Mouse (Mus musculus) heart, adult 2 months (tissue): ENCODE measurements at regions not wholly inside any gene's neighbourhood (a gene's known extent, or its start where the extent isn't known, plus 50 kb on each side); places are given as distances from the start of the nearest gene placed in this dataset.

ENCODE experiments used
- DNase-seq, 2 experiments: peaks; one replicate each; pipeline ENCODE4 v3.0.0; 2021
- H3K27ac ChIP-seq: fragments of 200-600 bp; 2 replicates; pipeline ENCODE4 v1.8.1; 2022
- H3K27me3 ChIP-seq: fragments of 200-500 bp; 2 replicates; pipeline ENCODE4 v1.6.1; 2012; ENCODE audit warnings: mild to moderate bottlenecking, low read length, inconsistent platforms, mixed read lengths; ENCODE audit not compliant: control insufficient read depth, insufficient read depth
- H3K36me3 ChIP-seq: fragments of 200-500 bp; 2 replicates; pipeline ENCODE4 v1.6.1; 2012; ENCODE audit warnings: low read length, inconsistent platforms; ENCODE audit not compliant: control insufficient read depth, insufficient read depth
- H3K4me1 ChIP-seq: fragments of 200-500 bp; 2 replicates; pipeline ENCODE4 v1.6.1; 2011; ENCODE audit warnings: low read length; ENCODE audit not compliant: control insufficient read depth, insufficient read depth
- H3K4me3 ChIP-seq: fragments of 200-600 bp; 2 replicates; pipeline ENCODE4 v1.8.1; 2022
- H3K79me2 ChIP-seq: fragments of 200-500 bp; replicated peaks from 2 replicates; pipeline ENCODE4 v1.6.1; 2012; ENCODE audit warnings: mild to moderate bottlenecking, inconsistent platforms, low read length, moderate library complexity, mixed read lengths; ENCODE audit not compliant: control insufficient read depth, insufficient read depth
- H3K9ac ChIP-seq: fragments of 200-500 bp; 2 replicates; pipeline ENCODE4 v1.6.1; 2012; ENCODE audit warnings: low read depth, mild to moderate bottlenecking, control low read depth, inconsistent platforms, low read length, mixed read lengths
- CTCF ChIP-seq: fragments of 200-600 bp; IDR thresholded peaks from 2 replicates; pipeline ENCODE4 v1.8.1; 2022; ENCODE audit warnings: antibody characterized with exemption, mild to moderate bottlenecking, moderate library complexity
- EP300 ChIP-seq: fragments of 200-500 bp; IDR thresholded peaks from 2 replicates; pipeline ENCODE4 v1.6.1; 2011; ENCODE audit warnings: low read depth, low read length, control low read depth; ENCODE audit not compliant: insufficient read depth
- POLR2A ChIP-seq: fragments of 200-500 bp; IDR thresholded peaks from 2 replicates; pipeline ENCODE4 v1.6.1; 2011; ENCODE audit warnings: mild to moderate bottlenecking, low read depth, low read length, control low read depth; ENCODE audit not compliant: insufficient read depth
- WGBS: fragments of 180-500 bp; shearing (Covaris S2); methylation state at CpG from one replicate; pipeline ENCODE4 v1.1.7; 2018; 5-methylcytosine and 5-hydroxymethylcytosine counted together
- intact Hi-C: fragments of 180-260 bp; cut with DNase I; formaldehyde crosslinking; loops from one replicate; pipeline ENCODE4 v1.15.1; 2025

- no peaks in the 10 kb centered on the region for H3K4me1 ChIP-seq
- intact Hi-C loops = no loop called here
- no peak overlapping the region for H3K9ac ChIP-seq
- 85% methylated on average over 4 of the region's 4 CpGs for WGBS
- TF ChIP-seq POLR2A (no peak), EP300 (no peak), CTCF (no peak)
- no peaks in the 10 kb centered on the region for H3K36me3 ChIP-seq
- no peaks in the 10 kb centered on the region for H3K27me3 ChIP-seq
- DNase-seq = no peak
- H3K4me3 ChIP-seq = no peak overlapping the region
- no peak overlapping the region for H3K27ac ChIP-seq
- no peaks in the 10 kb centered on the region for H3K79me2 ChIP-seq
These were observed 195.4 kb upstream of the Paip1 start for GRCm38 (mm10) chr13:119233030-119233385.

DNA sequence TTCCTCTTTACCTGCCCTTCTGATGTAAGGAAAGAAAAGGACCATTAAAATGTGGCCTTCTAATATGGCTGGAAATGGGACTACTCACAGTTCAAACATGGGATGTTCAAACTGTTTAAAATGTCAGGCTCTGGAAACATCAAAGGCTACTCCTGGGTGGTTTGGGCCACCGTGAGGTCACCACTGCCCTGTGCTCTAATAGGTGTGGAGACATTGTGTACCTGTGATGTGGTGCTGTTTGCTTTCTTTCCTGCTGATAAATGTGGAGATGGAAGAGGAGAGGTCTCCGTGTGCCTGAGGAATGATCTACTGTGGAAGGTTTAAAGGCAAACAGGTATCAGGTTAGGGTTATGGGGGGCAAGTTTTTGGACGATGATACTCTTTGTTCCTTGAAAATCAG, 194.5 kb upstream of the Paip1 start:
- Histone ChIP-seq H3K9ac (no peak overlapping the region), H3K27ac (no peak overlapping the region), H3K4me1 (no peaks in the 10 kb centered on the region), H3K36me3 (no peaks in the 10 kb centered on the region), H3K79me2 (no peaks in the 10 kb centered on the region), H3K27me3 (no peaks in the 10 kb centered on the region), H3K4me3 (no peak overlapping the region)
- no peak for TF ChIP-seq CTCF
- no peak for TF ChIP-seq EP300
- no peak for TF ChIP-seq POLR2A
- 71% methylated on average over 3 of the region's 3 CpGs for WGBS
- intact Hi-C loops = no loop called here
- no peak for DNase-seq

GRCm38 (mm10) chr13:119242358-119242757, 186.0 kb upstream of the Paip1 start:
- no peak for DNase-seq
- Histone ChIP-seq H3K27ac (no peak overlapping the region), H3K4me1 (no peaks in the 10 kb centered on the region), H3K36me3 (no peaks in the 10 kb centered on the region), H3K79me2 (no peaks in the 10 kb centered on the region), H3K27me3 (no peaks in the 10 kb centered on the region), H3K4me3 (no peak overlapping the region), H3K9ac (no peak overlapping the region)
- 14% methylated on average over 3 of the region's 3 CpGs for WGBS
- TF ChIP-seq POLR2A (no peak), EP300 (no peak), CTCF (no peak)
- intact Hi-C loops = no loop called here

- no peak overlapping the region for H3K4me3 ChIP-seq
- TF ChIP-seq POLR2A (no peak), CTCF (no peak), EP300 (no peak)
- no peak for DNase-seq
- no peaks in the 10 kb centered on the region for H3K4me1 ChIP-seq
- H3K27me3 ChIP-seq = no peaks in the 10 kb centered on the region
- no peaks in the 10 kb centered on the region for H3K36me3 ChIP-seq
- WGBS = 76% methylated on average over 2 of the region's 2 CpGs
- H3K79me2 ChIP-seq = no peaks in the 10 kb centered on the region
- no peak overlapping the region for H3K27ac ChIP-seq
- no peak overlapping the region for H3K9ac ChIP-seq
- intact Hi-C loops = no loop called here
These were observed 181.3 kb upstream of the Paip1 start for GRCm38 (mm10) chr13:119247101-119247500.

- intact Hi-C loops = no loop called here
- Histone ChIP-seq H3K79me2 (no peaks in the 10 kb centered on the region), H3K36me3 (no peaks in the 10 kb centered on the region), H3K27ac (no peak overlapping the region), H3K4me1 (no peaks in the 10 kb centered on the region), H3K9ac (no peak overlapping the region), H3K4me3 (no peak overlapping the region), H3K27me3 (no peaks in the 10 kb centered on the region)
- WGBS = 64% methylated on average over 2 of the region's 2 CpGs
- no peak for DNase-seq
- TF ChIP-seq CTCF = no peak
These were observed 176.4 kb upstream of the Paip1 start for GRCm38 (mm10) chr13:119252006-119252405.

DNA sequence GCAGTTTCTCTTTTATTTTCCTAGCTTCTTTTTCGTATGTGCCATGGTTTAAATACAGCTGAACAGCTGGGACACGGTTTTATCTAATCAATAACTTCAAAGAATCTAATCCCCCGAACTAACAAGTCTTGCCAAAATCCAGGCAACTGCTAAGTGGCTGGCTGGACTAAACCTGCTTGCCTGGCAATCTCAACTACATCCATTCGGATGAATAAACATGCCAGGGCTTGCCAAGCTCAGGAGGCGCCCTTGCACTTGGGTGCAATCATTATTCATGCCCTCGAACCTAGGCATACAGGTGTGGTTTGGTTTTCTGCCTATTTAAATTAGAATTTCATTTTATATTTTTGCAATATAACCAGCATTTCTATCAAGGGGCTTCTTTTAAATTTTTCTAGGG, 172.1 kb upstream of the Paip1 start:
- TF ChIP-seq POLR2A = no peak
- no peak for TF ChIP-seq EP300
- no peak for TF ChIP-seq CTCF
- Histone ChIP-seq H3K27me3 (no peaks in the 10 kb centered on the region), H3K27ac (no peak overlapping the region), H3K4me1 (no peaks in the 10 kb centered on the region), H3K36me3 (no peaks in the 10 kb centered on the region), H3K79me2 (no peaks in the 10 kb centered on the region), H3K9ac (no peak overlapping the region), H3K4me3 (no peak overlapping the region)
- intact Hi-C loops = no loop called here
- 30% methylated on average over 6 of the region's 6 CpGs for WGBS
- DNase-seq = no peak

DNA sequence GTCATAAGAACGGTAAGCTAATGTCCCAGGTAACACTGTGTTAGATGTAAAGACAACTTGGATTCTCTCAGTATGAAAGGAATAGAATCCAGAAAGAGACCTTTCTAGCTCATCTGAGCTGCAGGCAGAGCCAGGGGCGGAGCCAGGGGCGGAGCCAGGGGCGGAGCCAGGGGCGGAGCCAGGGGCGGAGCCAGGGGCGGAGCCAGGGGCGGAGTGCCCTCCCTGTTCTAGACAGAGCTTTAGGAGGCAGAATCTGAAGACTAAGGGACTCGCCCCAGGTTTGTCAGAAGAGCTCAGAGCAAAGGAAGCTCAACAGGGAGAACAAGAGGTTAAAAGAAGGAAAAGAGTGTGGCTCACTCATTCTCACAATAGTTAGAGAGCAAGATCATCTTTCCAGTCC, 169.9 kb upstream of the Paip1 start:
- WGBS = 55% methylated on average over 9 of the region's 9 CpGs
- H3K27ac ChIP-seq = no peak overlapping the region
- H3K36me3 ChIP-seq = no peaks in the 10 kb centered on the region
- H3K9ac ChIP-seq = no peak overlapping the region
- no peaks in the 10 kb centered on the region for H3K4me1 ChIP-seq
- TF ChIP-seq EP300 = no peak
- H3K27me3 ChIP-seq = no peaks in the 10 kb centered on the region
- intact Hi-C loops = no loop called here
- no peaks in the 10 kb centered on the region for H3K79me2 ChIP-seq
- H3K4me3 ChIP-seq = no peak overlapping the region
- no peak for DNase-seq
